Mouse (Mus musculus) spleen, adult 12 weeks (tissue): ENCODE measurements around the gene Hfe.
"Not testable (repeated sequence)": the region's sequence is repeated elsewhere in the genome, so short reads cannot be mapped to it uniquely, and the experiment has no call there.

ENCODE experiments used
- DNase-seq: peaks from one replicate; pipeline ENCODE4 v3.0.0; 2022; ENCODE audit warnings: low spot score

The Hfe gene

DNA sequence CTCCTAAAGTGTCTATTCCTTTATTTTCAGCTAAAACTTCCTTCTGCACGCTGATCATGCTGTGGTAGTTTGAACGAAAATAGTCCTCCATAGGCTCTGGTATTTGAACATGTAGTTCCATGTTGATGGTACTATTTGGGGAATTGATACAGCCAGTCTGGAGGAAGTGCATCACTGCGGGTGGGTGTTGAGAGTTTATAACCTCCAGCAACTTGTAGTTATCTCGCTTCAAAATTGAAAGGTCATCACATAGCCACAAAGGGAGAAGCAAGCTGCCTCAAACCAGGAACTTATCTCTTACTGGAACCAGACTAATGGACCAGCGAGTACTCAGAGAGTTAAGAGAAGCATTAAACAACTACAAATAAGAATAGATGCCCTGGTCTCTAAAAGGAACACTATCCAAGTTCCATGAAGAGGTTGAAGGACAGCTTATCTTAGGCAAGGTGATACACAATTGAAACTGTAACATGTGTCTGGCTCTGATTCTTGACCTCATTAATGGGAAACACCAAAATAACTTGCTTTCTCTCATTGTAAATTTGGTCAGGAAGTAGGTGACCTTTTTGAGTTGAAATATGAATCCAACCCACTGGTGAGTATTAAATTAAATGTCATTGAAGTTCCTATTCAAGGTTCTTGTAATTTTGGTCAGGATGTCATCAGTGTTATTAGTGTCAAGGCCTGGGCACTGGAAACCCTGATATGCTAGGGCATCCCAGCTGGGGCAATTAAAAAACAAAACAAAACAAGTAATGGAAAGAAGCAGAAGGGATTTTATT, 5.8 kb upstream of the Hfe start:
- DNase-seq = no peak

- no peak for DNase-seq
Observed at GRCm38 (mm10) chr13:23709714-23710373, 810 bp downstream of the Hfe start.

- no peak for DNase-seq
Observed at GRCm38 (mm10) chr13:23708654-23709053, 2.0 kb downstream of the Hfe start.

DNA sequence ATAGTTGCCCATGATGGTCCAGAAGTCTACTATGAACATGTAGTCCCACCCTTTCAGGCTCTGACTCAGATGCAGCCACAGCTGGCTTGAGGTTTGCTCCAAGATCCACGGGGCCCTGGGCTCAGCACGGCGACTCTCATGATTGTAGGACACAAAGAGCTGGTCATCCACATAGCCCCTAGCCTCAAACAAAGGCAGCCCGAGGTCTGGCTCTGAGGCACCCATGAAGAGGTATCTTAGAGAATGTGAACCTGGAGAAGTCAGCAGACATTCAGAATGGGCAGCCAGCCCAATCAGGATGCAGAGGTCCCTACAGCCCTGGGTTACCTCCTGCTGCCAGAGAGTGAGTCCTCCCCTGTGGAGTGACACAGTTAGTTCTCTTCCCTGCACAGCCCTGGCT, 2.6 kb downstream of the Hfe start:
- no peak for DNase-seq

DNA sequence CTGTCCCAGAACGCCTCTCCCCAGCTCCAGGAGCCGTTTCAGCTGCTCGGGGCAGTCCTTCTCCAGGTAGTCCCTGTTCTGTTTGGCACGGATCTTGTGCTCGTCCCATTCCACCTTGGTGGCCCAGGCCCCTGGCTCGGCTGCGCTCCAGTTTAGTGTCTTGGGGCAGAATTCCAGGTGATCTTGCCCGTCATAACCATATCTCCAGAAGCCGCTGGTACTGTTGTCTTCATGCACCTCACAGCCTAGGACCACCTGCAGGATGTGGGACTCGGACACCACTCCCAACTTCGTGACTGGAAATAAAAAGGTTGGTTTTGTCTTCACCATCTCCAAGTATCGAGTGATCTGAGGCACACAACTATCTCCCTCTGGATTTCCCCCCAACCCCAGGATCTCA, 3.9 kb downstream of the Hfe start:
- DNase-seq = no peak

GRCm38 (mm10) chr13:23705751-23706356, 4.8 kb downstream of the Hfe start:
- no peak for DNase-seq

DNA sequence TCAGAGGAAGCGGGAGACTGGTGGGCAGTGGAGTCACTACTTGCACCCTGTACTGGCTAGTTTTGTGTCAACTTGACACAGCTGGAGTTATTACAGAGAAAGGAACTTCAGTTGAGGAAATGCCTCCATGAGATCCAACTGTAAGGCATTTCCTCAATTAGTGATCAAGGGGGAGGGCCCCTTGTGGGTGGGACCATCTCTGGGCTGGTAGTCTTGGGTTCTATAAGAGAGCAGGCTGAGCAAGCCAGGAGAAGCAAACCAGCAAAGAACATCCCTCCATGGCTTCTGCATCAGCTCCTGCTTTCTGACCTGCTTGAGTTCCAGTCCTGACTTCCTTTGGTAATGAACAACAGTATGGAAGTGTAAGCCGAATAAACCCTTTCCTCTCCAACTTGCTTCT, 7.9 kb downstream of the Hfe start:
- not testable (repeated sequence) for DNase-seq

GRCm38 (mm10) chr13:23702220-23702619, 8.4 kb downstream of the Hfe start:
- DNase-seq = no peak

DNA sequence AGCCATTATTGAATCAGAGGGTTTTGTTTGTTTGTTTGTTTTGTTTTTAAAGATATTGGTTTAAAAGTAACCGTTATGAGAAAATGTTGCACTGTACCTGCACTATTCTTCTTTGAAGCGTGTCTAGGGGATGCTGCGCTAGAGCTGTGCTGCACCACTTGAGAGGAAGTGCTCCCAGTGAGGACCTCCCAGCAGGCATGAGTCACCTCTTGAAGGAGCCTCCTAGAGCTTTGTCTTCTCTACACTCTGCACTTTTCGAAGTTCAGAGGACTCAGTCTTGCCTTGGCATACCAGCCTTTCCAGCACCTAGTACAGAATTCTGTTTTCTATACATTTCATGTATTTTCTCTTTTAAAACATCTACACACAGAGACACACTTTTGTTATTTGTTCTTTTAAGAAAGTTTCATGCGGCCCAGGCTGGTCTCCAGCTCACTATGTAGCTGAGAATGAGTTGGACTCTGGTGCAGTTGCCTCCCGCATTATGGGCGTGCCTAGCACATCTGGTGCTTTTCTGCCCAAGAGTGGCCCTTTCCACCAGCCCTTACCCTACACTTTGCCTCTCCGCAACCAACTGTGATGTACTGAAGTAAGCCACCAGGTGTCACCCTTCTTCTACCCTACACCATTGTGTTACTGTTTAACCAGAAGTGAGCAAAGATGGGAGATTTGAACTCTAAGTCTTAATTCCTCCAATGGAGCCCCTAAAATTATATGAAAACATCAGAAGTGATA, 9.7 kb downstream of the Hfe start:
- peak; percentile 50 for DNase-seq

- no peak for DNase-seq
Observed at GRCm38 (mm10) chr13:23699767-23700166, 10.9 kb downstream of the Hfe start.

DNA sequence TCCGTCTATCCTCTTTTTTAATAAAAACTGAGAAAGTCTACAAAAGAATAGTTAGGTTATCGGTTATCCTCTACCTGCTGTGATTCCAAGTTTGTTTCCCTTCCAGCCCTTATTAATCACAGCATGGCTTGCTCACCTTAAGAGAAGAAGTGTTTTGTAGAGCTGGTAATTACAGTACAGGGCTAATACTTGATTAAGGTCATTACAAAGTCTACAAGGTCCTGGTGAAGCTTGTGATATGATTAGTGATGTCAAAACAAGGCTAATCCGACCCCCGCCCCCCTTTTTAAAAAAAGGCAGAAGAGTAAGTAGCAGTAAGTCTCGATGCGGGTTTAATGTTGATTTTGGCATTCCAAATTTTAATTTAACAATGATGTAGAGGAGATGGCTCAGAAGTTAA, 11.7 kb downstream of the Hfe start:
- DNase-seq = no peak

- peak; percentile 100 for DNase-seq
Observed at GRCm38 (mm10) chr13:23698300-23698693, 12.4 kb downstream of the Hfe start, which contains the start of gene Hist1h4c. TSS of gene Hist1h4c (minus strand) at chr13:23698454.

DNA sequence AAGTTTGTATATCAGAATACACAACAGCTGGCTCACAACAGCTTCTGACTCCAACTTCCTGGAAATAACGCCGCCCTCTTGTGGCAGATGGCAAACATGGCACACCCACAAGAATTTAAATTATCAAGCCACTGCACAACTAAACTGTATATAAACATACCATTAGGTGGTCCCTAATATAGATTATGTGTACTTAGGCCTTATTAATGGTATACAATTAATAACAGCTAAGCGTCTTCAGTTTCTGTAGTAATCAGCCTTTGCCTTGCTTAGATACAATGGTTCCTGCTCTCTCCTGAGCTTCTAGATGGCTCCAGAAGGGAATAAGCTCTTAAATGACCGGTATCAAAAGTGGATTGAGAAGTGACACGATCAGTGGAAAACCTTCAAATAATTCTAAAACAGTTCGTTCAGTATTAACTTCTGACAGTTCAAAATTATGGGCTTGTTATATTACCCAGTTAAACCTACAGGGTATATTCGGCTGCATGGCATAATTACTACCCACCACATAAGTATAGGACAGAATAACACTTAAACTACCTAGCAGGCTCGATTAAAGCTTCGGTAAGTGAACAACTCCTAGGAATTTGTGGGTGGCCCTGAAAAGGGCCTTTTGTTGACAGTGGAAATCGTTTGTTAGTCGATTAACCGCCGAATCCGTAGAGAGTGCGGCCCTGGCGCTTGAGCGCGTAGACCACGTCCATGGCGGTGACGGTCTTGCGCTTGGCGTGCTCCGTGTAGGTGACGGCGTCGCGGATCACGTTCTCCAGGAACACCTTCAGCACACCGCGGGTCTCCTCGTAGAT, 13.0 kb downstream of the Hfe start:
- peak; percentile 65 for DNase-seq

DNA sequence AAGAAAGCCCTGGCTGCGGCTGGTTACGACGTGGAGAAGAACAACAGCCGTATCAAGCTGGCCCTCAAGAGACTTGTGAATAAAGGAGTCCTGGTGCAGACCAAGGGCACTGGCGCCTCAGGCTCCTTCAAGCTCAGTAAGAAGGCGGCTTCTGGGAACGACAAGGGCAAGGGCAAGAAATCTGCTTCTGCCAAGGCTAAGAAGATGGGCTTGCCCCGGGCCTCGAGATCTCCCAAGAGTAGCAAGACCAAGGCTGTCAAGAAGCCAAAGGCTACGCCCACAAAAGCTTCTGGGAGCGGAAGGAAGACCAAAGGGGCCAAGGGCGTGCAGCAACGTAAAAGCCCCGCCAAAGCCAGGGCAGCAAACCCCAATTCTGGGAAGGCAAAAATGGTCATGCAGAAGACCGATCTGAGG, 14.6 kb downstream of the Hfe start:
- peak; percentile 36 for DNase-seq

- DNase-seq = no peak
Observed at GRCm38 (mm10) chr13:23695514-23695913, 15.1 kb downstream of the Hfe start, which contains the start of gene Hist1h1t. TSS of gene Hist1h1t (plus strand) at chr13:23695814.

- DNase-seq = no peak
Observed at GRCm38 (mm10) chr13:23694956-23695355, 15.7 kb downstream of the Hfe start.

DNA sequence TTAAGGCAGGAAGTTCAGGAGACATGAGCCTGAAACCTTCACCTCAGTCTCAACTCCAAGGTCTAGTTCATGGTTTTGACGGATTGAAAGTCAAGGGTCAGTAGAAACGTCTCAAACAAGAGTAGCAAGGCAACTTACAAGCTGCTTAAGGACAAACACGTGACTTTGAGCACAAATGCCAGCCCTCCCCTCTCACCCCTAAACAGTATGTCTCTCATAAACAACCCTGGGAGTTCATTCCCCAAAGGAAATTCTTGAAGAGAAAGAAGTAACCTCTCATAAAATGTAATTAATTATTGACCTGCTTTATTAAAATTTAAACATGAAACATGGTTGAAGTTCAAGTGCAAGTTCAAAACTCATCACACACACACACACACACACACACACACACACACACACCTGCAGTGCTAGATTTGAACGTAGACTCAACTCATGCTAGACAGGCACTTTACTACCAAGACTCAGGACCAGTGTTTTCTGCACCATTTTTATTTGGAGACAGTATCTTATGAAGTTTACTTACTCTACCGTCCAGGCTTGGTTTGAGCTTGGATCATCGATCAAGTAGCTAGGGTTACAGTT, 16.7 kb downstream of the Hfe start:
- DNase-seq = no peak

- DNase-seq = no peak
Observed at GRCm38 (mm10) chr13:23689459-23689858, 21.2 kb downstream of the Hfe start.

- no peak for DNase-seq
Observed at GRCm38 (mm10) chr13:23688956-23689355, 21.7 kb downstream of the Hfe start.

DNA sequence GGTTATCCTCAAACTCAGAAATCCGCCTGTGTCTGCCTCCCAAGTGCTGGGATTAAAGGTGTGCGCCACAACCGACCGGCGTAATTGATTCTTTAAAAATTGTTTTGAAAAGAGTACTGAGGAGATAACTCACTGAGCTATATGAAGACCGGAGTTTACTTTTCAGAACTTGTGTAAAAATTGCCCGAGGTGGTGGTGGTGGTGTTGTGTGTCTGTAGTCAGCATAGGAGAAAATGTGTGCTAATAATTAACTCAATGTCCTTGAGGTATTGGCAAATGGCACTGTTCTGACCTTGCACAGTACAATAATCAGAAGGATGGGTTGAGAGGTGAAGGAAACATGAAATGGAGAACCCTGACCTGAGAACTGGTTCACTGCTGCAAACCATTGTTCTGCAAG, 22.7 kb downstream of the Hfe start:
- DNase-seq = no peak

DNA sequence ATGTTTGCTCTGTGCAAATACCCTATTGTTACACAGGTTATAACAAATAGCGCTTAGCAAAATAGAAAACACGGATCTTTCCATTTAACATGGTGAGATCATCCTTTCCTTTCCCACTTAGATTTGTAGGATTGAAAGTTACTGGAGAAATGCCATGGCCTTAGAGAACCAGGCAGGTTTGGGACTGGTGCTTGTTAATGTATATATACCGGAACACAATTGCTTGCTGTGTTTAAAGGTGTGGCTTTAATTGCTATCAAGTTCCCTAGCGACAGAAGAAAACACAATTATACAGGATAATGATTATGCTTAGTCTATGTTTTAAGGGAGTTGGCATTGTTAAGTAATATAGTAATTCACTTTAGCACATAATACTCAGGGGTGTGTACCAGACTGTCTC, 23.5 kb downstream of the Hfe start:
- DNase-seq = no peak
